Comparison of ENCODE assay signal across 10 mouse cellular contexts in genomic region chr5:102749020-102749419, GRCm38 (mm10).
DNase-seq lines count a peak whose midpoint lies in the region; ATAC-seq and TF ChIP-seq lines count a peak whose summit lies in the region.
"Had no signal": no experiment of that assay in that cellular context is flagged by ENCODE, and none has a peak within 500 bp of the region (broad histone marks: within the 10 kb centered on the region; RNA-seq: fewer than 3 reads in every experiment).

No protein-coding gene starts in this region.

- TF ChIP-seq POLR2A in heart, adult 2 months (IDR thresholded peaks at IDR 0.05; ENCODE audit: insufficient read depth, low read depth, low read length), result no peak
- no peak for TF ChIP-seq POLR2A in lung, adult 2 months (IDR thresholded peaks at IDR 0.05; ENCODE audit: borderline replicate concordance, extremely low read depth, low read depth, low read length)
- no peak for TF ChIP-seq POLR2A in myocyte (IDR thresholded peaks at IDR 0.05; ENCODE audit: insufficient read length, low read depth)

- H3K4me3 ChIP-seq in heart, adult 2 months, result no peak overlapping the region
- H3K4me3 ChIP-seq in lung, embryonic 14.5 days (ENCODE audit: low read depth, low read length), result no peak overlapping the region
- no peak overlapping the region for H3K4me3 ChIP-seq in lung, adult 2 months (replicated peaks; ENCODE audit: extremely low read depth, low read depth, low read length)
- H3K4me3 ChIP-seq in myocyte, result no peak overlapping the region
- H3K4me3 ChIP-seq: midbrain, embryonic 10.5 days had no signal

- H3K36me3 ChIP-seq in heart, adult 2 months (ENCODE audit: control insufficient read depth, insufficient read depth, low read length), result no peaks in the 10 kb centered on the region
- no peaks in the 10 kb centered on the region for H3K36me3 ChIP-seq in lung, embryonic 14.5 days (ENCODE audit: insufficient read depth)
- H3K36me3 ChIP-seq in myocyte (ENCODE audit: control insufficient read depth, insufficient read depth), result no peaks in the 10 kb centered on the region
- H3K36me3 ChIP-seq: midbrain, embryonic 10.5 days had no signal

- no peak overlapping the region for H3K9ac ChIP-seq in heart, adult 2 months (ENCODE audit: low read depth, low read length)
- no peak overlapping the region for H3K9ac ChIP-seq in lung, embryonic 14.5 days

- H3K79me2 ChIP-seq in heart, adult 2 months (replicated peaks; ENCODE audit: control insufficient read depth, insufficient read depth, low read length), result no peaks in the 10 kb centered on the region
- H3K79me2 ChIP-seq in myocyte (ENCODE audit: control insufficient read depth, insufficient read depth), result no peaks in the 10 kb centered on the region

- H3K9me3 ChIP-seq in lung, embryonic 14.5 days (ENCODE audit: low read depth, low read length), result no peaks in the 10 kb centered on the region
- H3K9me3 ChIP-seq: midbrain, embryonic 10.5 days had no signal

- ATAC-seq in lung, embryonic 14.5 days (ENCODE audit: insufficient read depth), result no peak
- no peak for ATAC-seq in CD4-positive, CD25-positive, alpha-beta regulatory T cell, adult 4 months

- no peak for TF ChIP-seq EP300 in heart, adult 2 months (IDR thresholded peaks at IDR 0.05; ENCODE audit: insufficient read depth, low read depth, low read length)

- no peak for TF ChIP-seq CTCF in heart, adult 2 months (IDR thresholded peaks at IDR 0.05)
- no peak for TF ChIP-seq CTCF in lung, embryonic 14.5 days (IDR thresholded peaks at IDR 0.05; ENCODE audit: low read depth)
- TF ChIP-seq CTCF in lung, adult 2 months (IDR thresholded peaks at IDR 0.05; ENCODE audit: insufficient read depth, low read length), result no peak

- WGBS in heart, adult 2 months, result 43% methylated on average over 8 of the region's 8 CpGs
- 33% methylated on average over 8 of the region's 8 CpGs for WGBS in lung, embryonic 14.5 days
- WGBS in lung, adult 2 months, result 46% methylated on average over 8 of the region's 8 CpGs

- DNase-seq in heart, adult 2 months, result peak; percentile 32 to 47
- DNase-seq in heart, adult 8-10 months (ENCODE audit: low spot score), result no peak
- DNase-seq in lung, embryonic 14.5 days, result peak; percentile 68
- DNase-seq in lung, adult 2 months, result no peak
- peak; percentile 41 for DNase-seq in heart, postnatal 4 days
- DNase-seq in B cell, adult 2 months, result no peak
- DNase-seq: embryo, embryonic 11 days had no signal

- no peaks in the 10 kb centered on the region; the same call in none of the 2 replicates for H3K4me1 ChIP-seq in heart, adult 2 months (ENCODE audit: control insufficient read depth, insufficient read depth, low read length)
- H3K4me1 ChIP-seq in lung, embryonic 14.5 days (ENCODE audit: insufficient read depth), result 0 out of 2 replicates have a peak, but pooled peaks cover 7% of the 10 kb centered on the region
- no peaks in the 10 kb centered on the region for H3K4me1 ChIP-seq in lung, adult 2 months (ENCODE audit: control insufficient read depth, insufficient read depth, low read length)

- no peak overlapping the region for H3ac ChIP-seq in myocyte (ENCODE audit: control insufficient read depth, insufficient read length)

- no peak overlapping the region for H3K27ac ChIP-seq in heart, adult 2 months
- no peak overlapping the region for H3K27ac ChIP-seq in lung, embryonic 14.5 days (ENCODE audit: low read depth)
- H3K27ac ChIP-seq: midbrain, embryonic 10.5 days had no signal

- no peak overlapping the region for H3K4me2 ChIP-seq in lung, embryonic 14.5 days
- H3K4me2 ChIP-seq in myocyte (ENCODE audit: low read depth), result peak overlapping the region; percentile 30

- no peaks in the 10 kb centered on the region for H3K27me3 ChIP-seq in heart, adult 2 months (ENCODE audit: control insufficient read depth, insufficient read depth, low read length)
- H3K27me3 ChIP-seq in lung, embryonic 14.5 days (ENCODE audit: insufficient read depth, low read length), result no peaks in the 10 kb centered on the region
- no peaks in the 10 kb centered on the region for H3K27me3 ChIP-seq in myocyte (ENCODE audit: control insufficient read depth, insufficient read depth, insufficient read length)

- intact Hi-C loops in heart, adult 2 months (cut with DNase I), result no loop called here

TF ChIP-seq in myocyte, 11 proteins besides CTCF, POLR2A, EP300 and RAD21:
- TF ChIP-seq E2F4 (IDR thresholded peaks at IDR 0.05; ENCODE audit: insufficient read depth) (no peak), MYOG (IDR thresholded peaks at IDR 0.05; ENCODE audit: control insufficient read depth in 1 of 3, insufficient read depth in 1 of 3, insufficient read length in 2 of 3, low read depth in 2 of 3) (peak in 1 of 3 experiments; percentile 17), CEBPB (IDR thresholded peaks at IDR 0.05; ENCODE audit: insufficient read depth, poor library complexity, severe bottlenecking) (no peak), SRF (IDR thresholded peaks at IDR 0.05; ENCODE audit: control insufficient read depth, insufficient read length, low read depth) (no peak), MAX (IDR thresholded peaks at IDR 0.05; ENCODE audit: low read depth) (no peak), POLR2AphosphoS2 (IDR thresholded peaks at IDR 0.05; ENCODE audit: insufficient read length, low read depth) (no peak), TCF12 (IDR thresholded peaks at IDR 0.05; ENCODE audit: insufficient read depth, poor library complexity, severe bottlenecking) (no peak), TCF3 (IDR thresholded peaks at IDR 0.05; ENCODE audit: insufficient read length, low read depth) (no peak)

Comparison
In these comparisons a context has a peak if more than half of its experiments do, and no peak if none do; other contexts are left out.
1. DNase-seq: peak in heart, adult 2 months (2 of 2), lung, embryonic 14.5 days (single experiment) and heart, postnatal 4 days (single experiment); none in heart, adult 8-10 months (single experiment), lung, adult 2 months (single experiment) and B cell, adult 2 months (0 of 2).